Mouse (Mus musculus) C2C12 (cell line): Measurements from ENCODE around the gene Itgb3. TPM values are rescaled to one million over a fixed set of nuclear protein-coding genes. Genes with fewer than 3 reads are reported as not detected.
A peak's percentile ranks its signal among the peaks of the same experiment; 100 is the strongest.

ENCODE experiments used
- H3K27me3 ChIP-seq: one replicate; pipeline ENCODE4 v1.6.1; 2011; ENCODE audit not compliant: control insufficient read depth, insufficient read depth, insufficient read length
- H3K36me3 ChIP-seq: one replicate; pipeline ENCODE4 v1.6.1; 2011; ENCODE audit not compliant: control insufficient read depth, insufficient read depth
- H3K4me3 ChIP-seq: one replicate; pipeline ENCODE4 v1.5.1; 2011; ENCODE audit warnings: mild to moderate bottlenecking, control low read depth; ENCODE audit not compliant: poor library complexity, insufficient read depth, severe bottlenecking
- H3K79me2 ChIP-seq: one replicate; pipeline ENCODE4 v1.6.1; 2011; ENCODE audit not compliant: control insufficient read depth, insufficient read depth
- H3K79me3 ChIP-seq: one replicate; pipeline ENCODE4 v1.6.1; 2011; ENCODE audit warnings: low read depth, control low read depth
- H3ac ChIP-seq: one replicate; pipeline ENCODE3; 2011; ENCODE audit warnings: low read depth; ENCODE audit not compliant: control insufficient read depth, insufficient read length
- CEBPB ChIP-seq: IDR thresholded peaks from one replicate; pipeline ENCODE4 v1.6.1; 2011; ENCODE audit warnings: low read depth, mild to moderate bottlenecking, control low read depth, moderate library complexity
- CTCF ChIP-seq: IDR thresholded peaks from one replicate; pipeline ENCODE4 v1.5.1; 2011; ENCODE audit not compliant: control insufficient read depth, insufficient read depth, insufficient read length
- FOSL1 ChIP-seq: IDR thresholded peaks from one replicate; pipeline ENCODE4 v1.8.0; 2011; ENCODE audit warnings: mild to moderate bottlenecking, low read length; ENCODE audit not compliant: poor library complexity, insufficient read depth, severe bottlenecking
- MAX ChIP-seq: IDR thresholded peaks from one replicate; pipeline ENCODE4 v1.6.1; 2011; ENCODE audit warnings: mild to moderate bottlenecking, control low read depth
- MYOD1 ChIP-seq: IDR thresholded peaks from one replicate; pipeline ENCODE4 v1.6.1; 2011; ENCODE audit warnings: low read depth; ENCODE audit not compliant: control insufficient read depth, insufficient read length
- MYOG ChIP-seq: IDR thresholded peaks from one replicate; pipeline ENCODE4 v1.6.1; 2011; ENCODE audit not compliant: control insufficient read depth, insufficient read length; ENCODE audit errors: extremely low read depth
- USF1 ChIP-seq: IDR thresholded peaks from one replicate; pipeline ENCODE4 v1.6.1; 2011; ENCODE audit warnings: low read depth, mild to moderate bottlenecking, control low read depth, moderate library complexity
- long read RNA-seq, 2 experiments: library from polyadenylated mRNA; unstranded; transcript quantifications; one replicate each; pipeline ENCODE4 v2.0.0; 2019 to 2020
- polyA plus RNA-seq: library from polyadenylated mRNA; unstranded; fragments of >200 nt; fragmentation: generic; extraction: Trizol; gene quantifications from one replicate; pipeline ENCODE4 v1.2.1, GENCODE M21; 2012; ENCODE audit warnings: missing spikeins

Gene Itgb3
- 15.0 TPM for polyA plus RNA-seq
- long read RNA-seq, experiment 1, partial matches to known transcripts: 0 of 3 reads
- long read RNA-seq, experiment 1, other reads (novel, unspliced or antisense): 3 of 3 reads
- long read RNA-seq, experiment 2, full-length matches to known transcripts: 13 of 24 reads
- long read RNA-seq, experiment 2, partial matches to known transcripts: 4 of 24 reads
- long read RNA-seq, experiment 2, other reads (novel, unspliced or antisense): 7 of 24 reads

GRCm38 (mm10) chr11:104607491-104608245 lies at the start of gene Itgb3:
TSS of gene Itgb3 (plus strand) at chr11:104608000.
- no peaks in the 10 kb centered on the region for H3K36me3 ChIP-seq
- TF ChIP-seq MAX (peak; percentile 49), CTCF (peak; percentile 71), MYOG (no peak)
- peak within 1 kb of the TSS; percentile 80 for H3ac ChIP-seq
- H3K79me2 ChIP-seq: peaks cover 27% of the 10 kb centered on the region
- peak within 1 kb of the TSS; percentile 44 for H3K4me3 ChIP-seq
- no peaks in the 10 kb centered on the region for H3K79me3 ChIP-seq
- H3K27me3 ChIP-seq: no peaks in the 10 kb centered on the region

- Histone ChIP-seq H3K36me3 (no peaks in the 10 kb centered on the region), H3K27me3 (no peaks in the 10 kb centered on the region), H3K79me3 (no peaks in the 10 kb centered on the region), H3K79me2 (no peaks in the 10 kb centered on the region), H3ac (no peak overlapping the region), H3K4me3 (no peak overlapping the region)
- no peak for TF ChIP-seq CTCF
- no peak for TF ChIP-seq MAX
- TF ChIP-seq MYOD1: no peak
- TF ChIP-seq FOSL1: no peak
- TF ChIP-seq CEBPB: no peak
- TF ChIP-seq MYOG: no peak
- no peak for TF ChIP-seq USF1
These were observed 49.7 kb upstream of the Itgb3 start for GRCm38 (mm10) chr11:104558065-104558464.

- no peak overlapping the region for H3ac ChIP-seq
- no peaks in the 10 kb centered on the region for H3K79me3 ChIP-seq
- H3K79me2 ChIP-seq: no peaks in the 10 kb centered on the region
- H3K27me3 ChIP-seq: no peaks in the 10 kb centered on the region
- no peak for TF ChIP-seq USF1
- TF ChIP-seq CEBPB: no peak
- TF ChIP-seq MYOG: no peak
- TF ChIP-seq FOSL1: no peak
- TF ChIP-seq CTCF: no peak
- no peak for TF ChIP-seq MYOD1
- TF ChIP-seq MAX: no peak
- no peaks in the 10 kb centered on the region for H3K36me3 ChIP-seq
- H3K4me3 ChIP-seq: no peak overlapping the region
These were observed 49.0 kb upstream of the Itgb3 start for GRCm38 (mm10) chr11:104558651-104559403.

DNA sequence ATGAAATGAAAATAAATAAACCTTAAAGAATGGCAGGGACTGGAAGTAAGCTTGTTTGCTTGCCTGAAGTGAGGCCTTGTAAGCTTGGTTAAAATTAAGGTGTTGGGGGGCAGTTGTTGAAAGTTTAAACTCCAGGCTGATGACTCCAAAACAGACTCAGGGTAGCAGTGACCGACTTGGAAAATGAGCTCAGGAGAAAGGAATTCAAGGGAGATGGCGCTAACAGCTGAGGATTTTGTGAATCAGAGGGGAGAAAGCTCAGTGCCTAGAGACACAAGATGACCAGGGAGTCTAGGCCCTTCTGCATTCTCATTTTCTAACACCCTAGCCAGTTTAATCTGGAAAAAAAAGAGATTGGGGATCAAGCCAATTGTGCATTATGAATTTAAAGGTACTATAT lies 46.8 kb upstream of the Itgb3 start:
- H3K36me3 ChIP-seq: no peaks in the 10 kb centered on the region

GRCm38 (mm10) chr11:104563496-104563895 lies 44.3 kb upstream of the Itgb3 start:
- H3K79me2 ChIP-seq: no peaks in the 10 kb centered on the region
- H3K79me3 ChIP-seq: no peaks in the 10 kb centered on the region
- H3K36me3 ChIP-seq: no peaks in the 10 kb centered on the region
- H3ac ChIP-seq: no peak overlapping the region
- no peak for TF ChIP-seq MYOD1
- TF ChIP-seq USF1: no peak
- no peaks in the 10 kb centered on the region for H3K27me3 ChIP-seq
- H3K4me3 ChIP-seq: no peak overlapping the region

More for the DNA sequence above, 46.8 kb upstream of the Itgb3 start:
- H3K4me3 ChIP-seq: no peak overlapping the region
- no peak overlapping the region for H3ac ChIP-seq
- no peaks in the 10 kb centered on the region for H3K79me3 ChIP-seq
- no peaks in the 10 kb centered on the region for H3K27me3 ChIP-seq
- TF ChIP-seq MAX (no peak), CEBPB (no peak), MYOD1 (peak; percentile 78), CTCF (no peak), USF1 (no peak), MYOG (no peak)
- H3K79me2 ChIP-seq: no peaks in the 10 kb centered on the region
